Mouse (Mus musculus): ENCODE data around the gene Kif27. TPM values are rescaled to one million over a fixed set of nuclear protein-coding genes. Genes with fewer than 3 reads are reported as not detected.

Kif27 gene
- polyA plus RNA-seq, 1 experiment from 2014 or later: 0.77 TPM

DNA sequence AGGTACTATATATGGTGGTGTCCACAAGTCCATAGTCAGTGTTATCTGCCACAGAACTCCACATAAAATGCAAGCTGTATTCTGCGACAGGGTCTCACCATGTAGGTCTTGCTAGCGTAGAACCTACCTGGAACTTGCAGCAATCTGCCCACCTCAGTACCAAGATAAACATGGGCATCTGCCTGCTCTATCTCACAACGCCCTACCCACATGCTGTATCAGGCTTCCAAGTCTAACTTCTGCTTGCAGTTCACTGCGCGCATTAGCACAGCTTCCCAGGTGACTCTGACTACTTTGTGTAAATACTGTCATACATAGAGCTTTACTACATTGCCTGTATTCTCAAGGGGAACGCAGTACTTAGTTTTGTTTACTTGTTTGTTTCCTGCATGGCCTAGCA lies 57.0 kb downstream of the Kif27 start:
- WGBS: 94% methylated on average over 6 of the region's 6 CpGs
- Histone ChIP-seq H3K4me3 (replicated peaks) (no peak overlapping the region), H3K36me3 (no peaks in the 10 kb centered on the region), H3K27me3 (no peaks in the 10 kb centered on the region), H3K4me1 (0 out of 2 replicates have a peak, but pooled peaks cover 2% of the 10 kb centered on the region), H3K9ac (no peak overlapping the region), H3K27ac (no peak overlapping the region), H3K9me3 (replicated peaks) (no peaks in the 10 kb centered on the region), H3K4me2 (no peak overlapping the region)
- ATAC-seq (replicated peaks; ENCODE audit: low FRiP score): no peak

DNA sequence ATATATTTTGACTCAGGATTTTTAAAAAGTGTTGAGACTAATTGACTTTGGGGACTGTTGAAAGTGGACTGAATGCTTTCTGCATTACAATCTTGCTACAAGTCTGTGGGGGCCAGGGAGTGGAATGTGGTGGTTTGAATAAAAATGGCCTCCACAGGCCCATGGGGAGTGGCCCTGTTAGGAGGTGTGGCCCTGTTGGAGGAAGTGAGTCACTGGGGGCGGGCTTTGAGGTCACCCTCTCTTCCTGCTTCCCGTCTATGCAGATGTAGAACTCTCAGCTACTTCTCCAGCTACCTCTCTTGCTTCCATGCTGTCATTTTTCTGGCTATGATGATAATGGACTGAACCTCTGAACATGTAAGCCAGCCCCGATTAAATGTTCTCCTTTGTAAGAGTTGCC lies 60.2 kb downstream of the Kif27 start:
- Histone ChIP-seq H3K27ac (no peak overlapping the region), H3K9ac (no peak overlapping the region), H3K4me2 (no peak overlapping the region), H3K27me3 (no peaks in the 10 kb centered on the region), H3K36me3 (no peaks in the 10 kb centered on the region), H3K4me1 (no peaks in the 10 kb centered on the region), H3K9me3 (replicated peaks) (no peaks in the 10 kb centered on the region), H3K4me3 (replicated peaks) (no peak overlapping the region)
- 82% methylated on average over 3 of the region's 3 CpGs for WGBS
- ATAC-seq (replicated peaks; ENCODE audit: low FRiP score): no peak

GRCm38 (mm10) chr13:58295582-58295981 lies 63.3 kb downstream of the Kif27 start:
- no peak overlapping the region for H3K27ac ChIP-seq
- WGBS: 75% methylated on average over 3 of the region's 3 CpGs
- no peaks in the 10 kb centered on the region for H3K36me3 ChIP-seq
- no peak for ATAC-seq (replicated peaks; ENCODE audit: low FRiP score)
- no peak overlapping the region for H3K4me2 ChIP-seq
- H3K9ac ChIP-seq: no peak overlapping the region
- no peaks in the 10 kb centered on the region for H3K9me3 ChIP-seq (replicated peaks)
- H3K4me1 ChIP-seq: peaks cover 4% of the 10 kb centered on the region; the same call in 1 of the 2 replicates
- no peaks in the 10 kb centered on the region for H3K27me3 ChIP-seq
- H3K4me3 ChIP-seq (replicated peaks): no peak overlapping the region

GRCm38 (mm10) chr13:58292811-58293210 lies 66.1 kb downstream of the Kif27 start:
- Histone ChIP-seq H3K36me3 (no peaks in the 10 kb centered on the region), H3K27ac (no peak overlapping the region), H3K4me3 (replicated peaks) (no peak overlapping the region), H3K9me3 (replicated peaks) (no peaks in the 10 kb centered on the region), H3K4me1 (peaks cover 4% of the 10 kb centered on the region; the same call in 1 of the 2 replicates), H3K4me2 (no peak overlapping the region), H3K9ac (no peak overlapping the region), H3K27me3 (no peaks in the 10 kb centered on the region)
- ATAC-seq (replicated peaks; ENCODE audit: low FRiP score): no peak
- WGBS: 28% methylated on average over 5 of the region's 5 CpGs

DNA sequence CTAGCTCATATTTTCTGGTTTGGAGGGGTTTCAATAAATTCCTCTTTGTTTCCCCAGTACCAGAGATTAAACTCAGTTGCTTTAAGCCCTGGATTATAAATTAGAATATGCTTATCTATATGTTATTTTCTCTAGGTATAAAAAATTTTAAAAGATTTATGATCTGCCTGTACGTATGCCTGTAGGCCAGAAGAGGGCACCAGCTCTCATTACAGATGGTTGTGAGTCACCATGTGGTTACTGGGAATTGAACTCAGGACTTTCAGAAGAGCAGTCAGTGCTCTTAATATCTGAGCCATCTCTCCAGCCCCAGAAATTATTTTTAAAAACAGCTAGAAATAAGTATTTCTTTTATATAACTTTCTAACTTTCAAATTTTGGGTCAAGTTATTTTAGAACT lies 69.6 kb downstream of the Kif27 start:
- Histone ChIP-seq H3K9ac (no peak overlapping the region), H3K4me3 (replicated peaks) (no peak overlapping the region), H3K9me3 (replicated peaks) (no peaks in the 10 kb centered on the region), H3K27ac (no peak overlapping the region), H3K36me3 (no peaks in the 10 kb centered on the region), H3K4me2 (no peak overlapping the region), H3K4me1 (peaks cover 4% of the 10 kb centered on the region; the same call in 1 of the 2 replicates), H3K27me3 (no peaks in the 10 kb centered on the region)
- 65% methylated on average over 1 of the region's 1 CpGs for WGBS
- ATAC-seq (replicated peaks; ENCODE audit: low FRiP score): no peak

GRCm38 (mm10) chr13:58287822-58288221 lies 71.1 kb downstream of the Kif27 start:
- H3K27me3 ChIP-seq: no peaks in the 10 kb centered on the region
- ATAC-seq (replicated peaks; ENCODE audit: low FRiP score): 0 out of 2 replicates have a peak, but pooled peaks have one; percentile 49
- WGBS: 17% methylated on average over 13 of the region's 13 CpGs
- no peak overlapping the region for H3K4me3 ChIP-seq (replicated peaks)
- no peak overlapping the region for H3K27ac ChIP-seq
- H3K36me3 ChIP-seq: no peaks in the 10 kb centered on the region
- H3K4me2 ChIP-seq: no peak overlapping the region
- H3K9ac ChIP-seq: no peak overlapping the region
- H3K9me3 ChIP-seq (replicated peaks): no peaks in the 10 kb centered on the region
- peaks cover 6% of the 10 kb centered on the region; the same call in 1 of the 2 replicates for H3K4me1 ChIP-seq

DNA sequence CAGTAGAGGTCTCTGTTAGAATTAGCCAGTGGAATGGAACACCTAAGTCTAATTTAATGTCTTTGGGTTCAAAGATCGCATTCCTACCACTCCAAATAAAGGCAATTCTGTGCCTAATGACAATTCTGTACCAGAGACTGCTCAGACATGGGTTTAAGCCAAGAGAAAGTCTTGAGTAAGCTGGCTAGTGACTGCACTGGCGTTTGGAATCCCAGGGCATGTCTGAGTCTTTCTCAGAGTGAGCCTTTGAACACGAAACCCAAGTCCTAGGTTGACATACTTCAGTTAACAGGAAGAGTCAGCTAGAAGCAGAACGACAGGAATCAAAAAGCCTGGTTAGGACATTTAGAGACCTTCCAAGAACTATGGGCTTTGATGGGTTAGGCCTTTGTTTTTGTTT lies 75.5 kb downstream of the Kif27 start:
- no peaks in the 10 kb centered on the region for H3K36me3 ChIP-seq
- no peak overlapping the region for H3K4me2 ChIP-seq
- H3K27me3 ChIP-seq: no peaks in the 10 kb centered on the region
- H3K4me3 ChIP-seq (replicated peaks): no peak overlapping the region
- H3K4me1 ChIP-seq: 0 out of 2 replicates have a peak, but pooled peaks cover 4% of the 10 kb centered on the region
- ATAC-seq (replicated peaks; ENCODE audit: low FRiP score): no peak
- WGBS: 47% methylated on average over 4 of the region's 4 CpGs
- H3K27ac ChIP-seq: no peak overlapping the region
- no peaks in the 10 kb centered on the region for H3K9me3 ChIP-seq (replicated peaks)
- no peak overlapping the region for H3K9ac ChIP-seq

GRCm38 (mm10) chr13:58281936-58282335 lies 77.0 kb downstream of the Kif27 start:
- no peaks in the 10 kb centered on the region for H3K36me3 ChIP-seq
- no peak overlapping the region for H3K4me2 ChIP-seq
- no peak overlapping the region for H3K4me3 ChIP-seq (replicated peaks)
- no peak overlapping the region for H3K27ac ChIP-seq
- 0 out of 2 replicates have a peak, but pooled peaks cover 4% of the 10 kb centered on the region for H3K4me1 ChIP-seq
- ATAC-seq (replicated peaks; ENCODE audit: low FRiP score): no peak
- H3K27me3 ChIP-seq: no peaks in the 10 kb centered on the region
- no peaks in the 10 kb centered on the region for H3K9me3 ChIP-seq (replicated peaks)
- 63% methylated on average over 4 of the region's 4 CpGs for WGBS
- no peak overlapping the region for H3K9ac ChIP-seq

DNA sequence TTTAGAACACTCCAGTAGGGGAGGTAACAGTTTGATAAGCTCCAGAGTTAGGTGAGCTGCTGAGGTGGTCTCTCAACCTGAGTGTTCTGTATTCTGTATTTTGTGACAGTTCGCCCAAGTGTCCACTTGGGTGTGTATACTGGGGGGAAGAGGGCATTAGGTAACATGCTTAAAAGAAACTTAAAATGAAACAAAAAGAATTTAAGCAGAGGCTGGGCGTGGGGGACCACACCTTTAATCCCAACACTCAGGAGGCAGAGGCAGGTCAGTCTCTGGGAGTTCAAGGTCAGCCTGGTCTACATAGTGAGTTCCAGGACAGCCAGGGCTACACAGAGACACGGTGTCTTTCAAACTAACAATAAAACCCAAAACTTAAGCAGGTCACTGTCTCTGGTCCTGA lies 78.4 kb downstream of the Kif27 start:
- 89% methylated on average over 3 of the region's 3 CpGs for whole genome bisulfite sequencing
- Histone ChIP-seq H3K9me3 (replicated peaks) (no peaks in the 10 kb centered on the region), H3K36me3 (no peaks in the 10 kb centered on the region), H3K27ac (no peak overlapping the region), H3K4me3 (replicated peaks) (no peak overlapping the region), H3K4me2 (no peak overlapping the region), H3K9ac (no peak overlapping the region), H3K27me3 (0 out of 2 replicates have a peak, but pooled peaks cover 2% of the 10 kb centered on the region), H3K4me1 (0 out of 2 replicates have a peak, but pooled peaks cover 4% of the 10 kb centered on the region)
- ATAC-seq (replicated peaks; ENCODE audit: low FRiP score): no peak

DNA sequence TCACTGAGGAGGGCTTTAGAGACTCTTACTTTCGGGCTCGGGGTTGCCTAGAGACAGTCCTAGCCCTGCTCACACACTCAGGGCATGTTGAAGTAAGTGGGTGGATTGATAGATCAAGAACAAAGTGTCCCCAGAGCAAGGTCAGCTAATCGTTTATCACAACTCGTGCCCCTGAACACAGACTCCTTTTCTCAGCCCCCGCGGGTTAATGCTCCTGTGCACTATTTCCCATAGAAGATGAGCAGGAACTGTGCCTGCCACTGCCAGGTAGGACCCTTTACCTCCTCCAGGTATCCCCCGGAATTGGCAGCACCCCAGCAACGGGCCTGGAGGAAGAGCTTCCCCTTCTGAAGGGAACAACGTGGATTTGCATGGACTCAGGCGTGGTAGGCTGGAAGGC lies 82.7 kb downstream of the Kif27 start:
- 0 out of 2 replicates have a peak, but pooled peaks cover 6% of the 10 kb centered on the region for H3K27me3 ChIP-seq
- H3K4me3 ChIP-seq (replicated peaks): no peak overlapping the region
- H3K36me3 ChIP-seq: no peaks in the 10 kb centered on the region
- no peak for ATAC-seq (replicated peaks; ENCODE audit: low FRiP score)
- no peak overlapping the region for H3K27ac ChIP-seq
- peaks cover 20% of the 10 kb centered on the region for H3K4me1 ChIP-seq
- H3K9me3 ChIP-seq (replicated peaks): no peaks in the 10 kb centered on the region
- WGBS: 78% methylated on average over 10 of the region's 10 CpGs
- no peak overlapping the region for H3K9ac ChIP-seq
- H3K4me2 ChIP-seq: no peak overlapping the region

- H3K9me3 ChIP-seq (replicated peaks): no peaks in the 10 kb centered on the region
- H3K27me3 ChIP-seq: 0 out of 2 replicates have a peak, but pooled peaks cover 6% of the 10 kb centered on the region
- peak within 1 kb of the TSS; percentile 83 for H3K27ac ChIP-seq
- H3K4me3 ChIP-seq (replicated peaks): peak within 1 kb of the TSS; percentile 95
- H3K4me2 ChIP-seq: peak within 1 kb of the TSS; percentile 89
- 81% methylated on average over 8 of the region's 8 CpGs for WGBS
- H3K9ac ChIP-seq: peak within 1 kb of the TSS; percentile 89
- ATAC-seq (replicated peaks; ENCODE audit: low FRiP score): no peak
- H3K36me3 ChIP-seq: no peaks in the 10 kb centered on the region
- peaks cover 20% of the 10 kb centered on the region for H3K4me1 ChIP-seq
Observed at GRCm38 (mm10) chr13:58275599-58275998, 83.3 kb downstream of the Kif27 start, which contains the start of gene Gkap1. Gkap1 (minus strand) TSS chr13:58275699.

DNA sequence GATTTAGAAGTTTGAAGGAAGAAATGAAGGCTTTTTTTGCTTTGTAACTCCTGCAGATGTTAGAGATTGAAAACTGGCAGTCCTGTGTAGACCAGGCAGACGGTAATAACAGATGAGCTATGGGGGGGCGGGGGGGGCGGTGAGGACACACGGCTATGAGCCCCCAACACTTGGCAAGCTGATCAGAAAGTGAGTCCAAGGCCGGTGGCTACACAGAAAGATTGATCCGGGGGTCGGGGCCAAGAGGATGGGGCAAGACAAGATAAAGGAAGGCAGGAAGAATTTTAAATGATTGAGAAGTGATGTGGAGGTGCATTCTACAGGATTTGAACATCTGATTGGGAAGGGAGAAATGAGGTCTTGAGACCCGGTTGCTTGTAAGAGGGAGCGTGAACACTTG lies 83.8 kb downstream of the Kif27 start:
- Histone ChIP-seq H3K9ac (peak overlapping the region; percentile 89), H3K4me3 (replicated peaks) (peak overlapping the region; percentile 95), H3K4me2 (peak overlapping the region; percentile 89), H3K27ac (peak overlapping the region; percentile 83; the same call in 1 of the 2 replicates), H3K9me3 (replicated peaks) (no peaks in the 10 kb centered on the region), H3K27me3 (0 out of 2 replicates have a peak, but pooled peaks cover 6% of the 10 kb centered on the region), H3K4me1 (peaks cover 20% of the 10 kb centered on the region), H3K36me3 (no peaks in the 10 kb centered on the region)
- WGBS: 22% methylated on average over 9 of the region's 9 CpGs
- no peak for ATAC-seq (replicated peaks; ENCODE audit: low FRiP score)

All from kidney, embryonic 15.5 days (tissue).